9 mouse cellular contexts compared by ENCODE assay signal in genomic region chr6:124683591-124684417, GRCm38 (mm10). TPM values are rescaled to one million over a fixed set of nuclear protein-coding genes. Genes with fewer than 3 reads are reported as not detected.
DNase-seq lines count a peak whose midpoint lies in the region; ATAC-seq and TF ChIP-seq lines count a peak whose summit lies in the region.
"Had no signal": no experiment of that assay in that cellular context is flagged by ENCODE, and none has a peak within 500 bp of the region (broad histone marks: within the 10 kb centered on the region; RNA-seq: fewer than 3 reads in every experiment).

No protein-coding gene starts in this region.

- H3K4me1 ChIP-seq in neural tube, embryonic 11.5 days (ENCODE audit: control insufficient read depth, insufficient read depth, low read length) = no peaks in the 10 kb centered on the region
- peaks cover 6% of the 10 kb centered on the region; the same call in 1 of the 2 replicates for H3K4me1 ChIP-seq in intestine, postnatal 0 days (replicated peaks; ENCODE audit: control insufficient read depth, insufficient read depth, low read length)
- peaks cover 4% of the 10 kb centered on the region; the same call in 1 of the 2 replicates for H3K4me1 ChIP-seq in lung, embryonic 14.5 days (ENCODE audit: insufficient read depth)
- no peaks in the 10 kb centered on the region for H3K4me1 ChIP-seq in midbrain, embryonic 15.5 days

- no peak for TF ChIP-seq CTCF in intestine, postnatal 0 days (IDR thresholded peaks at IDR 0.05; ENCODE audit: low read depth)
- no peak for TF ChIP-seq CTCF in lung, embryonic 14.5 days (IDR thresholded peaks at IDR 0.05; ENCODE audit: low read depth)

- no peaks in the 10 kb centered on the region for H3K36me3 ChIP-seq in neural tube, embryonic 11.5 days (ENCODE audit: control insufficient read depth, insufficient read depth, low read length)
- no peaks in the 10 kb centered on the region; the same call in 1 of the 2 replicates for H3K36me3 ChIP-seq in intestine, postnatal 0 days (ENCODE audit: control insufficient read depth, insufficient read depth)
- H3K36me3 ChIP-seq in lung, embryonic 14.5 days (ENCODE audit: insufficient read depth) = no peaks in the 10 kb centered on the region
- no peaks in the 10 kb centered on the region for H3K36me3 ChIP-seq in midbrain, embryonic 15.5 days (replicated peaks)

- no peak overlapping the region for H3K9ac ChIP-seq in neural tube, embryonic 11.5 days (ENCODE audit: low read length)
- H3K9ac ChIP-seq in intestine, postnatal 0 days (ENCODE audit: low read depth, low read length) = no peak overlapping the region
- no peak overlapping the region for H3K9ac ChIP-seq in lung, embryonic 14.5 days
- no peak overlapping the region for H3K9ac ChIP-seq in midbrain, embryonic 15.5 days

- peak; percentile 1 for DNase-seq in neural tube, embryonic 11.5 days (ENCODE audit: low spot score)
- DNase-seq in neural tube, embryonic 10.5 days (ENCODE audit: extremely low spot score, low spot score) = no peak
- peak; percentile 90 for DNase-seq in adrenal gland, adult 2 months
- peak; percentile 62 for DNase-seq in lung, embryonic 14.5 days
- DNase-seq in layer of hippocampus, postnatal 14 days (ENCODE audit: low spot score in 2 of 2) = no peak
- no peak for DNase-seq in testis, postnatal 10 days (ENCODE audit: low spot score)

- no peaks in the 10 kb centered on the region for H3K9me3 ChIP-seq in neural tube, embryonic 11.5 days (ENCODE audit: control insufficient read depth, low read length)
- H3K9me3 ChIP-seq in intestine, postnatal 0 days (ENCODE audit: control insufficient read depth) = no peaks in the 10 kb centered on the region
- H3K9me3 ChIP-seq in lung, embryonic 14.5 days (ENCODE audit: low read depth, low read length) = no peaks in the 10 kb centered on the region
- H3K9me3 ChIP-seq in midbrain, embryonic 15.5 days = no peaks in the 10 kb centered on the region

- H3K4me3 ChIP-seq in neural tube, embryonic 11.5 days (ENCODE audit: low read depth, low read length) = no peak overlapping the region
- H3K4me3 ChIP-seq in intestine, postnatal 0 days (ENCODE audit: low read depth, low read length) = no peak overlapping the region
- H3K4me3 ChIP-seq in lung, embryonic 14.5 days (ENCODE audit: low read depth, low read length) = no peak overlapping the region
- no peak overlapping the region for H3K4me3 ChIP-seq in midbrain, embryonic 15.5 days

- no peak overlapping the region for H3K4me2 ChIP-seq in neural tube, embryonic 11.5 days (ENCODE audit: low read depth)
- peak overlapping the region; percentile 3; the same call in 1 of the 2 replicates for H3K4me2 ChIP-seq in intestine, postnatal 0 days (replicated peaks; ENCODE audit: low read depth)
- H3K4me2 ChIP-seq in lung, embryonic 14.5 days = no peak overlapping the region
- no peak overlapping the region for H3K4me2 ChIP-seq in midbrain, embryonic 15.5 days

- no peaks in the 10 kb centered on the region for H3K27me3 ChIP-seq in neural tube, embryonic 11.5 days (ENCODE audit: control insufficient read depth, insufficient read depth, low read length)
- no peaks in the 10 kb centered on the region for H3K27me3 ChIP-seq in intestine, postnatal 0 days (replicated peaks; ENCODE audit: control insufficient read depth, insufficient read depth, low read length)
- H3K27me3 ChIP-seq in lung, embryonic 14.5 days (ENCODE audit: insufficient read depth, low read length) = no peaks in the 10 kb centered on the region
- no peaks in the 10 kb centered on the region for H3K27me3 ChIP-seq in midbrain, embryonic 15.5 days (replicated peaks)

- ATAC-seq in neural tube, embryonic 11.5 days (ENCODE audit: insufficient read depth, low FRiP score, low TSS enrichment) = no peak
- ATAC-seq in intestine, postnatal 0 days = peak; percentile 49
- peak; percentile 90 for ATAC-seq in lung, embryonic 14.5 days (ENCODE audit: insufficient read depth)
- no peak for ATAC-seq in midbrain, embryonic 15.5 days (replicated peaks)

- WGBS in neural tube, embryonic 11.5 days = 86% methylated on average over 14 of the region's 14 CpGs
- 60% methylated on average over 14 of the region's 14 CpGs for WGBS in intestine, postnatal 0 days
- 68% methylated on average over 14 of the region's 14 CpGs for WGBS in lung, embryonic 14.5 days
- WGBS in midbrain, embryonic 15.5 days = 89% methylated on average over 14 of the region's 14 CpGs

- no peak overlapping the region for H3K27ac ChIP-seq in neural tube, embryonic 11.5 days (ENCODE audit: low read depth, low read length)
- H3K27ac ChIP-seq in intestine, postnatal 0 days (ENCODE audit: low read depth, low read length) = peak overlapping the region; percentile 60
- peak overlapping the region; percentile 42; the same call in 1 of the 2 replicates for H3K27ac ChIP-seq in lung, embryonic 14.5 days (ENCODE audit: low read depth)
- H3K27ac ChIP-seq in midbrain, embryonic 15.5 days = no peak overlapping the region
- H3K27ac ChIP-seq: macrophage had no signal

RNA-seq across cellular contexts. Expression of gene Lpcat3, which starts 21.0 kb away (rescaled TPM):
- 37.3 and 42.2 TPM in 2 replicates for polyA plus RNA-seq in neural tube, embryonic 11.5 days (2014; fragmentation: Nextera tagmentation; extraction: Ambion mirVana)
- 100 to 1,000 TPM in 1 of 2 experiments, 10 to 100 TPM in 1; 92.1 to 138 TPM for total RNA-seq in adrenal gland, adult 2 months (2021)
- 141 and 155 TPM in 2 replicates for polyA plus RNA-seq in adrenal gland, adult 2 months (2012; rRNA removed)
- polyA plus RNA-seq in intestine, postnatal 0 days (2015; fragmentation: Nextera tagmentation; extraction: Ambion mirVana) = 209 and 212 TPM in 2 replicates
- polyA plus RNA-seq in lung, embryonic 14.5 days (2014; fragmentation: Nextera tagmentation; extraction: Ambion mirVana) = 50.3 and 53.1 TPM in 2 replicates
- 45.6 and 51.9 TPM in 2 replicates for polyA plus RNA-seq in midbrain, embryonic 15.5 days (2015; fragmentation: Nextera tagmentation; extraction: Ambion mirVana)
- total RNA-seq in layer of hippocampus, postnatal 14 days (2021) = 10 to 100 TPM; 42.3 to 45.3 TPM

RNA-seq across cellular contexts. Expression of gene Emg1, which starts 28.2 kb away (rescaled TPM):
- polyA plus RNA-seq in neural tube, embryonic 11.5 days (2014; fragmentation: Nextera tagmentation; extraction: Ambion mirVana) = 202 and 204 TPM in 2 replicates
- total RNA-seq in adrenal gland, adult 2 months (2021) = 10 to 100 TPM; 80.6 to 82.6 TPM
- polyA plus RNA-seq in adrenal gland, adult 2 months (2012; rRNA removed) = 16.6 and 17.0 TPM in 2 replicates
- 96.6 and 97.3 TPM in 2 replicates for polyA plus RNA-seq in intestine, postnatal 0 days (2015; fragmentation: Nextera tagmentation; extraction: Ambion mirVana)
- polyA plus RNA-seq in lung, embryonic 14.5 days (2014; fragmentation: Nextera tagmentation; extraction: Ambion mirVana) = 214 and 228 TPM in 2 replicates
- 107 and 109 TPM in 2 replicates for polyA plus RNA-seq in midbrain, embryonic 15.5 days (2015; fragmentation: Nextera tagmentation; extraction: Ambion mirVana)
- total RNA-seq in layer of hippocampus, postnatal 14 days (2021) = 10 to 100 TPM; 50.7 to 51.1 TPM

RNA-seq across cellular contexts. Expression of gene Phb2, which starts 28.3 kb away (rescaled TPM):
- polyA plus RNA-seq in neural tube, embryonic 11.5 days (2014; fragmentation: Nextera tagmentation; extraction: Ambion mirVana) = 362 and 370 TPM in 2 replicates
- total RNA-seq in adrenal gland, adult 2 months (2021) = 100 to 1,000 TPM; 286 to 294 TPM
- polyA plus RNA-seq in adrenal gland, adult 2 months (2012; rRNA removed) = 128 and 181 TPM in 2 replicates
- 249 and 255 TPM in 2 replicates for polyA plus RNA-seq in intestine, postnatal 0 days (2015; fragmentation: Nextera tagmentation; extraction: Ambion mirVana)
- polyA plus RNA-seq in lung, embryonic 14.5 days (2014; fragmentation: Nextera tagmentation; extraction: Ambion mirVana) = 354 and 377 TPM in 2 replicates
- 254 and 256 TPM in 2 replicates for polyA plus RNA-seq in midbrain, embryonic 15.5 days (2015; fragmentation: Nextera tagmentation; extraction: Ambion mirVana)
- 100 to 1,000 TPM; 138 to 141 TPM for total RNA-seq in layer of hippocampus, postnatal 14 days (2021)

RNA-seq across cellular contexts. Expression of gene C1s2, which starts 47.9 kb away (rescaled TPM):
- polyA plus RNA-seq in neural tube, embryonic 11.5 days (2014; fragmentation: Nextera tagmentation; extraction: Ambion mirVana) = not detected in 2 replicates
- 1 to 10 TPM; 1.5 to 2.6 TPM for total RNA-seq in adrenal gland, adult 2 months (2021)
- not detected in 2 replicates for polyA plus RNA-seq in adrenal gland, adult 2 months (2012; rRNA removed)
- polyA plus RNA-seq in intestine, postnatal 0 days (2015; fragmentation: Nextera tagmentation; extraction: Ambion mirVana) = not detected in 2 replicates
- not detected in 2 replicates for polyA plus RNA-seq in lung, embryonic 14.5 days (2014; fragmentation: Nextera tagmentation; extraction: Ambion mirVana)
- 0.13 TPM in 1 of 2 replicates, not detected in the other for polyA plus RNA-seq in midbrain, embryonic 15.5 days (2015; fragmentation: Nextera tagmentation; extraction: Ambion mirVana)
- total RNA-seq in layer of hippocampus, postnatal 14 days (2021) = under 1 TPM; 0.23 to 0.29 TPM
- polyA plus RNA-seq: macrophage had no signal

RNA-seq across cellular contexts. Expression of gene Ptpn6, which starts 54.7 kb away (rescaled TPM):
- 6.9 and 8.0 TPM in 2 replicates for polyA plus RNA-seq in neural tube, embryonic 11.5 days (2014; fragmentation: Nextera tagmentation; extraction: Ambion mirVana)
- 10 to 100 TPM in 1 of 2 experiments, 1 to 10 TPM in 1; 6.5 to 11.2 TPM for total RNA-seq in adrenal gland, adult 2 months (2021)
- polyA plus RNA-seq in adrenal gland, adult 2 months (2012; rRNA removed) = 6.1 and 6.8 TPM in 2 replicates
- 17.4 TPM in 2 replicates for polyA plus RNA-seq in intestine, postnatal 0 days (2015; fragmentation: Nextera tagmentation; extraction: Ambion mirVana)
- 12.1 and 12.6 TPM in 2 replicates for polyA plus RNA-seq in lung, embryonic 14.5 days (2014; fragmentation: Nextera tagmentation; extraction: Ambion mirVana)
- polyA plus RNA-seq in midbrain, embryonic 15.5 days (2015; fragmentation: Nextera tagmentation; extraction: Ambion mirVana) = 3.9 and 5.6 TPM in 2 replicates
- total RNA-seq in layer of hippocampus, postnatal 14 days (2021) = 1 to 10 TPM; 3.8 to 5.7 TPM

Comparison
In these comparisons a context has a peak if more than half of its experiments do, and no peak if none do; other contexts are left out.
1. DNase-seq: peak in neural tube, embryonic 11.5 days (single experiment), adrenal gland, adult 2 months (single experiment) and lung, embryonic 14.5 days (single experiment); none in neural tube, embryonic 10.5 days (single experiment), layer of hippocampus, postnatal 14 days (0 of 2) and testis, postnatal 10 days (single experiment).
2. ATAC-seq: peak in intestine, postnatal 0 days (single experiment) and lung, embryonic 14.5 days (single experiment); none in neural tube, embryonic 11.5 days (single experiment) and midbrain, embryonic 15.5 days (single experiment).
3. H3K27ac ChIP-seq: peak in intestine, postnatal 0 days (single experiment) and lung, embryonic 14.5 days (single experiment); none in neural tube, embryonic 11.5 days (single experiment) and midbrain, embryonic 15.5 days (single experiment).